Mouse (Mus musculus) megakaryocyte, embryonic 14.5 days (primary cell): ENCODE measurements around the gene Serinc5.

Source experiments
- FLI1 ChIP-seq: IDR thresholded peaks from 2 replicates; pipeline ENCODE4 v1.6.1; 2012; ENCODE audit warnings: low read length, inconsistent platforms, mixed read lengths
- GATA1 ChIP-seq: IDR thresholded peaks from 3 replicates; pipeline ENCODE4 v1.6.1; 2012; ENCODE audit warnings: mixed read lengths, low read length, inconsistent platforms, borderline replicate concordance

- TF ChIP-seq FLI1: no peak
- TF ChIP-seq GATA1: no peak
Measured at GRCm38 (mm10) chr13:92689061-92689460, 78.2 kb downstream of the Serinc5 start.
